Mouse (Mus musculus): ENCODE data around the gene Cldn15. TPM values are rescaled to one million over a fixed set of nuclear protein-coding genes. Genes with fewer than 3 reads are reported as not detected.

The Cldn15 gene
- polyA plus RNA-seq, 1 experiment from 2014 or later: 6.7 TPM

- H3K4me2 ChIP-seq (ENCODE audit: low read depth, low read length): no peak overlapping the region
- H3K27me3 ChIP-seq (ENCODE audit: insufficient read depth, low read length): no peaks in the 10 kb centered on the region
- TF ChIP-seq CTCF (IDR thresholded peaks at IDR 0.05; ENCODE audit: low read depth) (peak; percentile 43), EP300 (IDR thresholded peaks at IDR 0.05; ENCODE audit: low read depth) (no peak)
- no peak overlapping the region for H3K27ac ChIP-seq (ENCODE audit: low read depth)
- no peaks in the 10 kb centered on the region for H3K9me3 ChIP-seq (ENCODE audit: low read length)
- no peak for DNase-seq
- no peak for ATAC-seq
- H3K4me1 ChIP-seq (ENCODE audit: insufficient read depth): peaks cover 4% of the 10 kb centered on the region
- 83% methylated on average over 8 of the region's 8 CpGs for WGBS (ENCODE audit: insufficient replicate concordance)
- H3K9ac ChIP-seq (replicated peaks): no peak overlapping the region
- H3K4me3 ChIP-seq (ENCODE audit: low read depth, low read length): no peak overlapping the region
- H3K36me3 ChIP-seq (replicated peaks; ENCODE audit: insufficient read depth, low read length): peaks cover 18% of the 10 kb centered on the region
Observed at GRCm38 (mm10) chr5:136980974-136981373, 14.6 kb downstream of the Cldn15 start.

DNA sequence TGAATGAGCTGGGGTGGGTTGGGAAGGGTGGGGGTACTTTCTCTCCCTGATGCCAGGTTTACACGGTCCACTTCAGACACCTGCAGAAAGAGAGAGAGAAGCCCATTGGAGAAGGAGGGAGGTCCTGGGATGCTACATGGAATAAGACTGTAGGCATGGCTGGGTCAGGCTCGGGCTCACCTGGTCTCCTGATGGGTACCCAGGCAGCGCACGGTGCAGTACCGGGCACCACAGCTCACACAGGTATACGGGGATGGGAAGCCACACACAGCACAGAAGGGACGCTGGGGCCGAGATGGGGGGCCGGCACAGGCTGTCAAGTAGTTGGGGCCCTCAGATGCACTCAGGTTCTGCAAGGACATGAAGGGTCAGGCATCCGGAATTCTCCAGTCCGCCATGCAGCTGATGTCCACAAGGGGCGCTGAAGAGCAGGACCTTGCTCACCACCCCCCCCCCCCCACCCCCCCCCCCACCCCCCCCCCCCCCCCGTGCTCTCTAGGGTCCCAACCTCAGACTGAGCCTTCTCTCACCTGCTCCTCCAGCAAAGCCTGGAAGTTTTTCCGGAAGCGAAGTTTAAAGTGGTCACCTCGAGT, 16.0 kb downstream of the Cldn15 start:
- H3K4me1 ChIP-seq (ENCODE audit: insufficient read depth): peaks cover 8% of the 10 kb centered on the region
- ATAC-seq (no peak), DNase-seq (peak; percentile 69)

DNA sequence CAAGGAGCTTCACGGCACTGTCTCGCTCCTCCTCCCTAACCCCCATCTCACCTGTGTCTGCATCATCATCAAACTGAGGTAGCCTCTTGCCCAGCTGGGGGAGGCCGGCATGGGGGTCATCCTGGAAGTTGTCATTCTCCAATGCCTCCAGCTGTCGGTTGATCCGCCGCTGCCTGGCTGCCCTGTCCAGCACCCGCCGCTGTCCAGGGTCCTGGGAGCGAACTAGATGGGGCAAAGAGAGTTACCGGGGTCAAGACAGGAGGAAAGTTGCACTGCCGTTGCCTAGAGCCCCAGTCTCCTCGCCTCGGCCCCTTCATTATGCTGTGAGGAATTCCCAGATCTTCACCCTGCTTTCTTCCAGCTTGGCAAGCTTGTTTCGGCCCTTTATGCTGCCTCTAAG, 18.4 kb downstream of the Cldn15 start:
- Histone ChIP-seq H3K4me2 (ENCODE audit: low read depth, low read length) (no peak overlapping the region), H3K27me3 (ENCODE audit: insufficient read depth, low read length) (no peaks in the 10 kb centered on the region), H3K27ac (ENCODE audit: low read depth) (no peak overlapping the region), H3K9me3 (ENCODE audit: low read length) (no peaks in the 10 kb centered on the region), H3K4me1 (ENCODE audit: insufficient read depth) (peaks cover 16% of the 10 kb centered on the region), H3K9ac (replicated peaks) (no peak overlapping the region), H3K4me3 (ENCODE audit: low read depth, low read length) (no peak overlapping the region), H3K36me3 (replicated peaks; ENCODE audit: insufficient read depth, low read length) (peaks cover 21% of the 10 kb centered on the region)
- ATAC-seq: no peak
- no peak for TF ChIP-seq EP300 (IDR thresholded peaks at IDR 0.05; ENCODE audit: low read depth)
- TF ChIP-seq CTCF (IDR thresholded peaks at IDR 0.05; ENCODE audit: low read depth): no peak
- WGBS (ENCODE audit: insufficient replicate concordance): 62% methylated on average over 14 of the region's 14 CpGs
- DNase-seq: no peak

More for the DNA sequence above, 16.0 kb downstream of the Cldn15 start:
- Histone ChIP-seq H3K4me3 (ENCODE audit: low read depth, low read length) (no peak overlapping the region), H3K36me3 (replicated peaks; ENCODE audit: insufficient read depth, low read length) (peaks cover 18% of the 10 kb centered on the region), H3K9ac (replicated peaks) (no peak overlapping the region), H3K27ac (ENCODE audit: low read depth) (no peak overlapping the region), H3K27me3 (ENCODE audit: insufficient read depth, low read length) (no peaks in the 10 kb centered on the region), H3K9me3 (ENCODE audit: low read length) (no peaks in the 10 kb centered on the region), H3K4me2 (ENCODE audit: low read depth, low read length) (no peak overlapping the region)
- TF ChIP-seq CTCF (IDR thresholded peaks at IDR 0.05; ENCODE audit: low read depth): peak; percentile 63
- TF ChIP-seq EP300 (IDR thresholded peaks at IDR 0.05; ENCODE audit: low read depth): no peak
- WGBS (ENCODE audit: insufficient replicate concordance): 61% methylated on average over 14 of the region's 16 CpGs

DNA sequence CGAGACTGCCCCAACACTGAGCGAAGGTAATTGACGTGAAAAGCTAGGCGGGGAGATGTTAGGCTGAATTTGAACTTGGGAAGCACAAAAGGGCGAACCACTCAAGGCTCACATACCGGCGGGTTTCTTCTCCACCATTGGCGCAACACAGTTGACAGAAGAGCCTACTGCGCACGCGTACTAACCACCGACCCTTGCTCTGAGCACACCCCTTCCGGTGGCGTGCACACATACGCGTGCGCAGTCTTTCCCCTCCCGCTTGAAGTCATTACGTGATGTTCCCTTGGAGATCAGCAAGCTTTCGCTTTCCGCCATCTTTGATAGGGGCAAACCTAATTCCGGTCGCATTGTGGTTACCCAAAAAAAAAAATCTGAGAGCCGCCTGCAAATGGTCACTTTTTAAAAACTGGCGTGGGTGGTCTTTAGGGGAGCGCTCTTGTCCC, 20.3 kb downstream of the Cldn15 start, which contains the start of gene Plod3:
TSS of gene Plod3 (plus strand) at position 325 of the 443 bp plus-strand sequence.
- Histone ChIP-seq H3K4me3 (ENCODE audit: low read depth, low read length) (peak within 1 kb of the TSS; percentile 99), H3K27me3 (ENCODE audit: insufficient read depth, low read length) (no peaks in the 10 kb centered on the region), H3K9me3 (ENCODE audit: low read length) (no peaks in the 10 kb centered on the region), H3K4me2 (ENCODE audit: low read depth, low read length) (peak within 1 kb of the TSS; percentile 99), H3K9ac (replicated peaks) (peak within 1 kb of the TSS; percentile 91), H3K36me3 (replicated peaks; ENCODE audit: insufficient read depth, low read length) (peaks cover 31% of the 10 kb centered on the region; the same call in 1 of the 2 replicates), H3K4me1 (ENCODE audit: insufficient read depth) (peaks cover 16% of the 10 kb centered on the region), H3K27ac (ENCODE audit: low read depth) (peak within 1 kb of the TSS; percentile 91)
- peak; percentile 95 for ATAC-seq
- TF ChIP-seq CTCF (IDR thresholded peaks at IDR 0.05; ENCODE audit: low read depth): no peak
- no peak for TF ChIP-seq EP300 (IDR thresholded peaks at IDR 0.05; ENCODE audit: low read depth)
- under 1% methylated on average over 26 of the region's 26 CpGs for WGBS (ENCODE audit: insufficient replicate concordance)
- peak; percentile 97 for DNase-seq

- peak overlapping the region; percentile 91 for H3K9ac ChIP-seq (replicated peaks)
- H3K27me3 ChIP-seq (ENCODE audit: insufficient read depth, low read length): no peaks in the 10 kb centered on the region
- WGBS (ENCODE audit: insufficient replicate concordance): 1% methylated on average over 65 of the region's 67 CpGs
- peaks cover 34% of the 10 kb centered on the region; the same call in 1 of the 2 replicates for H3K36me3 ChIP-seq (replicated peaks; ENCODE audit: insufficient read depth, low read length)
- peaks cover 16% of the 10 kb centered on the region for H3K4me1 ChIP-seq (ENCODE audit: insufficient read depth)
- ATAC-seq (peak; percentile 60), DNase-seq (peak; percentile 81)
- peak overlapping the region; percentile 99 for H3K4me3 ChIP-seq (ENCODE audit: low read depth, low read length)
- peak overlapping the region; percentile 99 for H3K4me2 ChIP-seq (ENCODE audit: low read depth, low read length)
- no peaks in the 10 kb centered on the region for H3K9me3 ChIP-seq (ENCODE audit: low read length)
- peak overlapping the region; percentile 91 for H3K27ac ChIP-seq (ENCODE audit: low read depth)
- TF ChIP-seq EP300 (IDR thresholded peaks at IDR 0.05; ENCODE audit: low read depth) (no peak), CTCF (IDR thresholded peaks at IDR 0.05; ENCODE audit: low read depth) (no peak)
Observed at GRCm38 (mm10) chr5:136987138-136987933, 20.9 kb downstream of the Cldn15 start.

DNA sequence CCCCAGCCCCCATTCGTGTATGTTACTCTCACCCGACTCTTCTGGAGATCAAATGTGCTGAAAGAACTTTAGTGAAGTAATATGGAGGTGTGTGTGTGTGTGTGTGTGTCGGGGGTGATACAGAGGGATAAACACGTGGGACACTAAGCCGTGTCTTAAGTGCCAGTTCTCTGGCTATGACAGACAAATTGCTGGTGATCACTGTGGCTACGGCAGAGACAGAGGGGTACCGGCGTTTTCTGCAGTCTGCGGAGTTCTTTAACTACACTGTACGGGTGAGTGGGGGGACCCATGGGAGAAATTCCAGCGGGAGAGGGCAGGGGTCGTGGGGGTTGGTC, 21.5 kb downstream of the Cldn15 start, which contains the start of gene Znhit1:
TSS of gene Znhit1 (minus strand) at position 88 of the 338 bp plus-strand sequence.
- peak within 1 kb of the TSS; percentile 91 for H3K9ac ChIP-seq (replicated peaks)
- 6% methylated on average over 12 of the region's 12 CpGs for WGBS (ENCODE audit: insufficient replicate concordance)
- ATAC-seq (no peak), DNase-seq (no peak)
- TF ChIP-seq EP300 (IDR thresholded peaks at IDR 0.05; ENCODE audit: low read depth) (no peak), CTCF (IDR thresholded peaks at IDR 0.05; ENCODE audit: low read depth) (no peak)
- peak within 1 kb of the TSS; percentile 99 for H3K4me2 ChIP-seq (ENCODE audit: low read depth, low read length)
- H3K4me1 ChIP-seq (ENCODE audit: insufficient read depth): peaks cover 16% of the 10 kb centered on the region
- no peaks in the 10 kb centered on the region for H3K9me3 ChIP-seq (ENCODE audit: low read length)
- peak within 1 kb of the TSS; percentile 99 for H3K4me3 ChIP-seq (ENCODE audit: low read depth, low read length)
- H3K36me3 ChIP-seq (replicated peaks; ENCODE audit: insufficient read depth, low read length): peaks cover 35% of the 10 kb centered on the region; the same call in 1 of the 2 replicates
- peak within 1 kb of the TSS; percentile 91 for H3K27ac ChIP-seq (ENCODE audit: low read depth)
- H3K27me3 ChIP-seq (ENCODE audit: insufficient read depth, low read length): no peaks in the 10 kb centered on the region

Measured in liver, postnatal 0 days (tissue).